Mouse (Mus musculus) hematopoietic stem cell, adult 5-6 weeks (primary cell): Measurements from ENCODE around the gene Fam214b. TPM values are rescaled to one million over a fixed set of nuclear protein-coding genes. Genes with fewer than 3 reads are reported as not detected.

ENCODE experiments used
- total RNA-seq: library from RNA; stranded (forward); fragments of 172-1452, 232-1000 nt; gene quantifications from 2 replicates; pipeline ENCODE4 v1.2.3, GENCODE M21; 2017

Gene Fam214b
- total RNA-seq, 1 experiment from 2014 or later = 2.3 TPM

Other genes starting within 250 kb of the Fam214b start
- not detected in 2 replicates for gene Fam205a1, start 192.3 kb downstream of the Fam214b start, total RNA-seq
- not detected in 2 replicates for gene Gm12394, start 189.4 kb downstream of the Fam214b start, total RNA-seq
- not detected in 2 replicates for gene Fam205c, start 172.0 kb downstream of the Fam214b start, total RNA-seq
- not detected in 2 replicates for gene Phf24, start 129.6 kb downstream of the Fam214b start, total RNA-seq
- gene Dnajb5, start 96.4 kb downstream of the Fam214b start, total RNA-seq = 0.65 and 1.3 TPM in 2 replicates
- 2.6 TPM in 1 of 2 replicates, not detected in the other for gene 1700022I11Rik, start 76.6 kb downstream of the Fam214b start, total RNA-seq
- gene Vcp, start 45.7 kb downstream of the Fam214b start, total RNA-seq = 275 and 278 TPM in 2 replicates
- 13.8 and 25.6 TPM in 2 replicates for gene Fancg, start 35.7 kb downstream of the Fam214b start, total RNA-seq
- 5.9 and 11.4 TPM in 2 replicates for gene Pigo, start 20.4 kb downstream of the Fam214b start, total RNA-seq
- 94.2 and 140 TPM in 2 replicates for gene Stoml2, start 14.5 kb downstream of the Fam214b start, total RNA-seq
- gene Unc13b, start 12.7 kb upstream of the Fam214b start, total RNA-seq = 5.0 and 7.6 TPM in 2 replicates
- gene Atp8b5, start 220.9 kb upstream of the Fam214b start, total RNA-seq = 0.79 and 3.6 TPM in 2 replicates